ENCODE assay signal across 9 mouse cellular contexts in genomic region chr4:130163391-130163861, GRCm38 (mm10). TPM values are rescaled to one million over a fixed set of nuclear protein-coding genes. Genes with fewer than 3 reads are reported as not detected.
DNase-seq lines count a peak whose midpoint lies in the region; ATAC-seq and TF ChIP-seq lines count a peak whose summit lies in the region.
"Had no signal": no experiment of that assay in that cellular context is flagged by ENCODE, and none has a peak within 500 bp of the region (broad histone marks: within the 10 kb centered on the region; RNA-seq: fewer than 3 reads in every experiment).

No protein-coding gene starts in this region.

- no peak for TF ChIP-seq CTCF in thymus, adult 2 months (IDR thresholded peaks at IDR 0.05; ENCODE audit: borderline replicate concordance, control insufficient read depth, extremely low read depth, insufficient read depth, low read length, poor library complexity)

- H3K27ac ChIP-seq in hindbrain, embryonic 15.5 days (replicated peaks) = no peak overlapping the region
- 0 out of 2 replicates have a peak overlapping the region, but pooled peaks have one; percentile 11 for H3K27ac ChIP-seq in liver, embryonic 12.5 days
- no peak overlapping the region for H3K27ac ChIP-seq in neural tube, embryonic 12.5 days
- no peak overlapping the region; the same call in 1 of the 2 replicates for H3K27ac ChIP-seq in thymus, adult 2 months (ENCODE audit: control insufficient read depth, insufficient read depth, low read length)

- ATAC-seq in hindbrain, embryonic 15.5 days (ENCODE audit: low FRiP score, low read depth) = no peak
- ATAC-seq in liver, embryonic 12.5 days = no peak
- ATAC-seq in neural tube, embryonic 12.5 days (ENCODE audit: low FRiP score, low read depth) = no peak

- H3K27me3 ChIP-seq in hindbrain, embryonic 15.5 days = peaks cover 33% of the 10 kb centered on the region
- peaks cover 83% of the 10 kb centered on the region for H3K27me3 ChIP-seq in liver, embryonic 12.5 days (replicated peaks)
- H3K27me3 ChIP-seq in neural tube, embryonic 12.5 days (replicated peaks) = peaks cover 44% of the 10 kb centered on the region
- no peaks in the 10 kb centered on the region; the same call in 1 of the 2 replicates for H3K27me3 ChIP-seq in thymus, adult 2 months (ENCODE audit: control insufficient read depth, insufficient read depth, low read length)

- no peaks in the 10 kb centered on the region for H3K36me3 ChIP-seq in hindbrain, embryonic 15.5 days
- H3K36me3 ChIP-seq in liver, embryonic 12.5 days = peaks cover 18% of the 10 kb centered on the region; the same call in 1 of the 2 replicates
- H3K36me3 ChIP-seq in neural tube, embryonic 12.5 days = no peaks in the 10 kb centered on the region
- no peaks in the 10 kb centered on the region for H3K36me3 ChIP-seq in thymus, adult 2 months (ENCODE audit: control insufficient read depth, insufficient read depth, low read length)

- no peak for TF ChIP-seq POLR2A in thymus, adult 2 months (IDR thresholded peaks at IDR 0.05; ENCODE audit: control insufficient read depth, extremely low read depth, insufficient read depth, low read length, poor library complexity)

- no peaks in the 10 kb centered on the region for H3K9me3 ChIP-seq in hindbrain, embryonic 15.5 days
- H3K9me3 ChIP-seq in liver, embryonic 12.5 days (replicated peaks) = no peaks in the 10 kb centered on the region
- no peaks in the 10 kb centered on the region for H3K9me3 ChIP-seq in neural tube, embryonic 12.5 days

- no peak overlapping the region for H3K9ac ChIP-seq in hindbrain, embryonic 15.5 days
- no peak overlapping the region for H3K9ac ChIP-seq in liver, embryonic 12.5 days
- peak overlapping the region; percentile 30; the same call in 1 of the 2 replicates for H3K9ac ChIP-seq in neural tube, embryonic 12.5 days

- H3K4me1 ChIP-seq in hindbrain, embryonic 15.5 days (replicated peaks) = peaks cover 12% of the 10 kb centered on the region
- H3K4me1 ChIP-seq in liver, embryonic 12.5 days = peaks cover 23% of the 10 kb centered on the region
- H3K4me1 ChIP-seq in neural tube, embryonic 12.5 days = peaks cover 19% of the 10 kb centered on the region
- H3K4me1 ChIP-seq in thymus, adult 2 months (replicated peaks; ENCODE audit: control insufficient read depth, insufficient read depth, low read length) = no peaks in the 10 kb centered on the region

- DNase-seq in gastrocnemius, postnatal 10 days = peak; percentile 36
- DNase-seq in gastrocnemius, adult 8-10 months (ENCODE audit: low spot score in 2 of 2) = no peak
- DNase-seq in forelimb bud, embryonic 11.5 days (ENCODE audit: low read depth, low spot score) = peak; percentile 26
- no peak for DNase-seq in thymus, postnatal 0 days (ENCODE audit: low spot score)
- no peak for DNase-seq in thymus, adult 2 months

- peak overlapping the region; percentile 34 for H3K4me2 ChIP-seq in hindbrain, embryonic 15.5 days
- H3K4me2 ChIP-seq in liver, embryonic 12.5 days = peak overlapping the region; percentile 34; the same call in 1 of the 2 replicates
- peak overlapping the region; percentile 43 for H3K4me2 ChIP-seq in neural tube, embryonic 12.5 days (replicated peaks)

- no peak overlapping the region for H3K4me3 ChIP-seq in hindbrain, embryonic 15.5 days
- no peak overlapping the region for H3K4me3 ChIP-seq in liver, embryonic 12.5 days
- H3K4me3 ChIP-seq in neural tube, embryonic 12.5 days = 0 out of 2 replicates have a peak overlapping the region, but pooled peaks have one; percentile 1
- H3K4me3 ChIP-seq in thymus, adult 2 months (ENCODE audit: control insufficient read depth, insufficient read depth, low read length) = no peak overlapping the region

- WGBS in hindbrain, embryonic 15.5 days = 7% methylated on average over 20 of the region's 20 CpGs
- WGBS in liver, embryonic 12.5 days (ENCODE audit: insufficient replicate concordance) = 4% methylated on average over 20 of the region's 20 CpGs
- WGBS in neural tube, embryonic 12.5 days = 7% methylated on average over 20 of the region's 20 CpGs
- WGBS in thymus, adult 2 months = 15% methylated on average over 20 of the region's 20 CpGs

RNA-seq across cellular contexts. Expression of gene Tinagl1, which starts 11.5 kb away (rescaled TPM):
- 10 to 100 TPM; 27.7 to 33.1 TPM for total RNA-seq in gastrocnemius, postnatal 10 days (2021)
- total RNA-seq in gastrocnemius, adult 8-10 months (2022) = 10 to 100 TPM; 10.2 to 25.2 (median 13.1) TPM
- 8.2 TPM in 2 replicates for polyA plus RNA-seq in hindbrain, embryonic 15.5 days (2015; fragmentation: Nextera tagmentation; extraction: Ambion mirVana)
- polyA plus RNA-seq in liver, embryonic 12.5 days (2016; fragmentation: Nextera tagmentation; extraction: Ambion mirVana) = 30.9 and 32.6 TPM in 2 replicates
- 5.0 and 5.5 TPM in 2 replicates for polyA plus RNA-seq in neural tube, embryonic 12.5 days (2016; fragmentation: Nextera tagmentation; extraction: Ambion mirVana)
- 47.3 and 52.2 TPM in 2 replicates for polyA plus RNA-seq in thymus, postnatal 0 days (2015; fragmentation: Nextera tagmentation; extraction: Ambion mirVana)
- 32.7 and 40.3 TPM in 2 replicates for polyA plus RNA-seq in thymus, adult 2 months (2012; rRNA removed)

RNA-seq across cellular contexts. Expression of gene Hcrtr1, which starts 24.3 kb away (rescaled TPM):
- not detected for total RNA-seq in gastrocnemius, postnatal 10 days (2021)
- total RNA-seq in gastrocnemius, adult 8-10 months (2022) = under 1 TPM in 1 of 4 experiments, not detected in 3; 0.22 TPM
- polyA plus RNA-seq in hindbrain, embryonic 15.5 days (2015; fragmentation: Nextera tagmentation; extraction: Ambion mirVana) = 3.4 and 5.1 TPM in 2 replicates
- 0.12 TPM in 1 of 2 replicates, not detected in the other for polyA plus RNA-seq in liver, embryonic 12.5 days (2016; fragmentation: Nextera tagmentation; extraction: Ambion mirVana)
- polyA plus RNA-seq in neural tube, embryonic 12.5 days (2016; fragmentation: Nextera tagmentation; extraction: Ambion mirVana) = 0.52 and 0.62 TPM in 2 replicates
- polyA plus RNA-seq in thymus, postnatal 0 days (2015; fragmentation: Nextera tagmentation; extraction: Ambion mirVana) = 0.28 and 0.34 TPM in 2 replicates
- 0.30 and 1.1 TPM in 2 replicates for polyA plus RNA-seq in thymus, adult 2 months (2012; rRNA removed)
- polyA plus RNA-seq: C2C12 had no signal

RNA-seq across cellular contexts. Expression of gene Gm853, which starts 58.8 kb away (rescaled TPM):
- total RNA-seq in gastrocnemius, postnatal 10 days (2021) = not detected
- total RNA-seq in gastrocnemius, adult 8-10 months (2022) = not detected
- polyA plus RNA-seq in hindbrain, embryonic 15.5 days (2015; fragmentation: Nextera tagmentation; extraction: Ambion mirVana) = 1.1 and 1.3 TPM in 2 replicates
- not detected in 2 replicates for polyA plus RNA-seq in liver, embryonic 12.5 days (2016; fragmentation: Nextera tagmentation; extraction: Ambion mirVana)
- polyA plus RNA-seq in neural tube, embryonic 12.5 days (2016; fragmentation: Nextera tagmentation; extraction: Ambion mirVana) = not detected in 2 replicates
- 0.05 TPM in 1 of 2 replicates, not detected in the other for polyA plus RNA-seq in thymus, postnatal 0 days (2015; fragmentation: Nextera tagmentation; extraction: Ambion mirVana)
- polyA plus RNA-seq in thymus, adult 2 months (2012; rRNA removed) = 0.13 and 0.32 TPM in 2 replicates
- polyA plus RNA-seq: C2C12 had no signal

Comparison
In these comparisons a context has a peak if more than half of its experiments do, and no peak if none do; other contexts are left out.
1. DNase-seq: peak in gastrocnemius, postnatal 10 days (single experiment) and forelimb bud, embryonic 11.5 days (single experiment); none in gastrocnemius, adult 8-10 months (0 of 2), thymus, postnatal 0 days (single experiment) and thymus, adult 2 months (single experiment).
2. Peak in every context shown above with its lines, with median percentiles within 50 percentile points of each other: H3K4me2 ChIP-seq.